Mouse (Mus musculus) granulocyte monocyte progenitor cell, adult 5-6 weeks (primary cell): ENCODE measurements around the gene H2-T3. TPM values are rescaled to one million over a fixed set of nuclear protein-coding genes. Genes with fewer than 3 reads are reported as not detected.
"Not testable (repeated sequence)": the region's sequence is repeated elsewhere in the genome, so short reads cannot be mapped to it uniquely, and the experiment has no call there.

Source experiments
- ATAC-seq: replicated peaks from 2 replicates; pipeline ENCODE4 v1.8.0; 2016; ENCODE audit warnings: mild to moderate bottlenecking, moderate TSS enrichment, inconsistent platforms; ENCODE audit not compliant: poor library complexity, severe bottlenecking
- total RNA-seq, 2 experiments: library from RNA; stranded (forward) in 1 of 2; stranded (reverse) in 1 of 2; fragments of 200-712, 200-1000 nt in 1 of 2; fragments of >200 nt in 1 of 2; fragmentation: Nextera tagmentation in 1 of 2; gene quantifications; 2 replicates each; pipeline ENCODE4 v1.2.3; 2014 to 2017

The H2-T3 gene
- total RNA-seq, 2 experiments from 2014 or later: not detected

GRCm38 (mm10) chr17:36136299-36136848, 53.7 kb downstream of the H2-T3 start:
- ATAC-seq: not testable (repeated sequence)

Other genes with a start within 250 kb of the H2-T3 start
- 74.4 and 92.3 TPM in 2 replicates for gene Abcf1, start 220.5 kb downstream of the H2-T3 start, total RNA-seq (2014; fragmentation: Nextera tagmentation)
- gene Abcf1, start 220.5 kb downstream of the H2-T3 start, total RNA-seq (2017): 165 and 231 TPM in 2 replicates
- 21.5 and 21.7 TPM in 2 replicates for gene Gnl1, start 210.4 kb downstream of the H2-T3 start, total RNA-seq (2014; fragmentation: Nextera tagmentation)
- 18.3 and 20.9 TPM in 2 replicates for gene Gnl1, start 210.4 kb downstream of the H2-T3 start, total RNA-seq (2017)
- gene Prr3, start 210.1 kb downstream of the H2-T3 start, total RNA-seq (2014; fragmentation: Nextera tagmentation): 38.2 and 59.1 TPM in 2 replicates
- gene Prr3, start 210.1 kb downstream of the H2-T3 start, total RNA-seq (2017): 15.0 and 16.4 TPM in 2 replicates
- 2.1 and 4.6 TPM in 2 replicates for gene H2-T24, start 169.7 kb downstream of the H2-T3 start, total RNA-seq (2014; fragmentation: Nextera tagmentation)
- gene H2-T24, start 169.7 kb downstream of the H2-T3 start, total RNA-seq (2017): 7.8 and 8.8 TPM in 2 replicates
- 49.1 and 55.7 TPM in 2 replicates for gene H2-T23, start 157.4 kb downstream of the H2-T3 start, total RNA-seq (2014; fragmentation: Nextera tagmentation)
- 48.6 and 62.5 TPM in 2 replicates for gene H2-T23, start 157.4 kb downstream of the H2-T3 start, total RNA-seq (2017)
- 34.5 and 35.7 TPM in 2 replicates for gene H2-T22, start 147.5 kb downstream of the H2-T3 start, total RNA-seq (2014; fragmentation: Nextera tagmentation)
- gene H2-T22, start 147.5 kb downstream of the H2-T3 start, total RNA-seq (2017): 39.2 and 39.4 TPM in 2 replicates
- not detected in 2 replicates for gene Gm6034, start 147.3 kb downstream of the H2-T3 start, total RNA-seq (2014; fragmentation: Nextera tagmentation)
- not detected in 2 replicates for gene Gm6034, start 147.3 kb downstream of the H2-T3 start, total RNA-seq (2017)
- gene Gm11127, start 131.9 kb downstream of the H2-T3 start, total RNA-seq (2014; fragmentation: Nextera tagmentation): not detected in 2 replicates
- gene Gm11127, start 131.9 kb downstream of the H2-T3 start, total RNA-seq (2017): not detected in 2 replicates
- gene Gm19684, start 68.6 kb downstream of the H2-T3 start, total RNA-seq (2014; fragmentation: Nextera tagmentation): 0.58 TPM in 1 of 2 replicates, not detected in the other
- gene Gm19684, start 68.6 kb downstream of the H2-T3 start, total RNA-seq (2017): not detected in 2 replicates
- gene Gm7030, start 60.9 kb downstream of the H2-T3 start, total RNA-seq (2014; fragmentation: Nextera tagmentation): not detected in 2 replicates
- gene Gm7030, start 60.9 kb downstream of the H2-T3 start, total RNA-seq (2017): not detected in 2 replicates
- not detected in 2 replicates for gene Gm8909, start 21.8 kb downstream of the H2-T3 start, total RNA-seq (2014; fragmentation: Nextera tagmentation)
- gene Gm8909, start 21.8 kb downstream of the H2-T3 start, total RNA-seq (2017): not detected in 2 replicates
- 54.4 and 61.3 TPM in 2 replicates for gene Rpp21, start 67.8 kb upstream of the H2-T3 start, total RNA-seq (2014; fragmentation: Nextera tagmentation)
- 25.9 and 30.1 TPM in 2 replicates for gene Rpp21, start 67.8 kb upstream of the H2-T3 start, total RNA-seq (2017)
- 18.4 and 23.3 TPM in 2 replicates for gene Trim39, start 82.0 kb upstream of the H2-T3 start, total RNA-seq (2014; fragmentation: Nextera tagmentation)
- gene Trim39, start 82.0 kb upstream of the H2-T3 start, total RNA-seq (2017): 14.0 and 16.2 TPM in 2 replicates
- not detected in 2 replicates for gene H2-M10.2, start 96.2 kb upstream of the H2-T3 start, total RNA-seq (2014; fragmentation: Nextera tagmentation)
- not detected in 2 replicates for gene H2-M10.2, start 96.2 kb upstream of the H2-T3 start, total RNA-seq (2017)
- not detected in 2 replicates for gene H2-M10.1, start 135.9 kb upstream of the H2-T3 start, total RNA-seq (2014; fragmentation: Nextera tagmentation)
- not detected in 2 replicates for gene H2-M10.1, start 135.9 kb upstream of the H2-T3 start, total RNA-seq (2017)
- gene H2-M10.3, start 178.1 kb upstream of the H2-T3 start, total RNA-seq (2014; fragmentation: Nextera tagmentation): not detected in 2 replicates
- gene H2-M10.3, start 178.1 kb upstream of the H2-T3 start, total RNA-seq (2017): not detected in 2 replicates